Mouse (Mus musculus) intestine, embryonic 14.5 days (tissue): ENCODE results near the gene Mtor. TPM values are rescaled to one million over a fixed set of nuclear protein-coding genes. Genes with fewer than 3 reads are reported as not detected.

Source experiments
- ATAC-seq: fragments of 200-750 bp; cut with Nextera tagmentation; replicated peaks from 2 replicates; pipeline ENCODE4 v1.8.0; 2017; ENCODE audit warnings: low read depth, moderate number of reproducible peaks, moderate TSS enrichment, moderate library complexity; ENCODE audit not compliant: low FRiP score, low TSS enrichment
- DNase-seq: peaks from one replicate; pipeline ENCODE4 v3.0.0-alpha.2; 2018; ENCODE audit warnings: low spot score
- H3K27ac ChIP-seq: fragments of 300-500 bp; sonication (generic); 2 replicates; pipeline ENCODE4 v1.5.1; 2014; ENCODE audit warnings: low read depth, mild to moderate bottlenecking, control low read depth
- H3K27me3 ChIP-seq: fragments of 300-500 bp; sonication (generic); replicated peaks from 2 replicates; pipeline ENCODE4 v1.6.1; 2014; ENCODE audit warnings: low read length, control low read depth; ENCODE audit not compliant: control insufficient read depth, insufficient read depth
- H3K36me3 ChIP-seq: fragments of 300-500 bp; sonication (generic); 2 replicates; pipeline ENCODE4 v1.6.1; 2014; ENCODE audit warnings: low read length, control low read depth; ENCODE audit not compliant: control insufficient read depth, insufficient read depth
- H3K4me1 ChIP-seq: fragments of 300-500 bp; sonication (generic); replicated peaks from 2 replicates; pipeline ENCODE4 v1.6.1; 2014; ENCODE audit warnings: low read length, control low read depth, mixed read lengths; ENCODE audit not compliant: control insufficient read depth, insufficient read depth
- H3K4me2 ChIP-seq: fragments of 300-500 bp; sonication (generic); 2 replicates; pipeline ENCODE4 v1.6.1; 2014; ENCODE audit warnings: low read length
- H3K4me3 ChIP-seq: fragments of 300-500 bp; sonication (generic); 2 replicates; pipeline ENCODE4 v1.5.1; 2014; ENCODE audit warnings: low read depth, low read length, control low read depth, mixed read lengths
- H3K9ac ChIP-seq: fragments of 300-500 bp; sonication (generic); 2 replicates; pipeline ENCODE4 v1.6.1; 2014; ENCODE audit warnings: mild to moderate bottlenecking, low read length
- H3K9me3 ChIP-seq: fragments of 300-500 bp; sonication (generic); 2 replicates; pipeline ENCODE4 v1.6.1; 2016; ENCODE audit warnings: low read length, control low read depth; ENCODE audit not compliant: control insufficient read depth
- WGBS: fragments of 180-500 bp; shearing (Covaris S2); extraction: QIAGEN DNeasy Blood & Tissue Kit; methylation state at CpG from one replicate; pipeline ENCODE4 v1.1.7; 2014; 5-methylcytosine and 5-hydroxymethylcytosine counted together
- polyA plus RNA-seq: library from polyadenylated mRNA; unstranded; fragments of >200 nt; fragmentation: Nextera tagmentation; extraction: Ambion mirVana; gene quantifications from 2 replicates; pipeline ENCODE4 v1.2.1, GENCODE M21; 2014

Mtor gene
- polyA plus RNA-seq, 1 experiment from 2014 or later, result 20.8 TPM

DNA sequence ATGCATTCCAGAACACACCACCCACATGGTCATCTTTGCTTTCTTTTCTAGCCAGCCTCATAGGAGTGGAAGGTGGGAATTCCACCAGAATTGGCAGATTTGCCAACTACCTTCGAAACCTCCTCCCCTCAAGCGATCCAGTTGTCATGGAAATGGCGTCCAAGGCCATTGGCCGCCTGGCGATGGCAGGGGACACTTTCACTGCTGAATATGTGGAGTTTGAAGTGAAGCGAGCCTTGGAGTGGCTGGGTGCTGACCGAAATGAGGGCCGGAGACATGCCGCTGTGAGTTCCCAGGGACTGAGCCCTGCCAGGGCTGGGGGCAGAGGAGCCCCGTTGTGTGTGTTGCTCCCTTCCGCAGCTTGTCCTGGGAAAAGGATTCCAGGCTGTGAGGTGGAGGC is 5.3 kb downstream of the Mtor start:
- no peak overlapping the region for H3K27ac ChIP-seq
- no peak for DNase-seq
- H3K4me2 ChIP-seq, result no peak overlapping the region
- H3K36me3 ChIP-seq, result peaks cover 67% of the 10 kb centered on the region
- H3K4me3 ChIP-seq, result no peak overlapping the region
- WGBS, result 90% methylated on average over 11 of the region's 11 CpGs
- no peak overlapping the region for H3K9ac ChIP-seq
- H3K4me1 ChIP-seq, result peaks cover 7% of the 10 kb centered on the region
- ATAC-seq, result no peak
- H3K9me3 ChIP-seq, result no peaks in the 10 kb centered on the region
- H3K27me3 ChIP-seq, result no peaks in the 10 kb centered on the region

DNA sequence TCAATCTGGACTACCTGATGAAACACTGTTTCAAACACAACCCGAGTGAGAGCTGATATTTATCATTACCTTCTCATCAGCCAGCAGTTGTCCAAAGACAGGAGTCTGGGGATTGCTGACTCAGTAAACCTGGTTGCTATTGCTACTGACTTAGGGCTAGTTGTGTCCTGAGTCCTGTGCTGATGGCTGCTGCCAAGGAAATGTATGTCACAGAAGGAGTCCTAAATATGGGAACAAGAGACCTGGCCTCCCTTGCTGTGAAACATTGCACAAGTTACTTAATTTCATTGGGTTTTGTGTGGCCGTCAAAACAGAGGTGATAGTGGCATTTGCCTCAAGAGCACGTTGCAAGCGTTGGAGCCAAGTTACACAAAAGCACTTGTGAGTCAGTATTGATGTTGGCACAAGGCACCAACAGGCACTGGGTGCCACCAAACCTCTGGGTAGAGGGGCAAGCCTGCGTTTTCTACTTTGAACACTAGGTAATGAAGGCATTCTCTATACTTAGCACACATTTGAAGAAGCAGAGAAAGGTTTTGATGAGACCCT is 7.1 kb downstream of the Mtor start:
- DNase-seq (no peak), ATAC-seq (no peak)
- peaks cover 83% of the 10 kb centered on the region for H3K36me3 ChIP-seq
- H3K9ac ChIP-seq, result no peak overlapping the region
- no peak overlapping the region for H3K27ac ChIP-seq
- H3K4me2 ChIP-seq, result no peak overlapping the region
- H3K27me3 ChIP-seq, result no peaks in the 10 kb centered on the region
- no peak overlapping the region for H3K4me3 ChIP-seq
- 91% methylated on average over 5 of the region's 5 CpGs for WGBS
- H3K4me1 ChIP-seq, result no peaks in the 10 kb centered on the region
- no peaks in the 10 kb centered on the region for H3K9me3 ChIP-seq

DNA sequence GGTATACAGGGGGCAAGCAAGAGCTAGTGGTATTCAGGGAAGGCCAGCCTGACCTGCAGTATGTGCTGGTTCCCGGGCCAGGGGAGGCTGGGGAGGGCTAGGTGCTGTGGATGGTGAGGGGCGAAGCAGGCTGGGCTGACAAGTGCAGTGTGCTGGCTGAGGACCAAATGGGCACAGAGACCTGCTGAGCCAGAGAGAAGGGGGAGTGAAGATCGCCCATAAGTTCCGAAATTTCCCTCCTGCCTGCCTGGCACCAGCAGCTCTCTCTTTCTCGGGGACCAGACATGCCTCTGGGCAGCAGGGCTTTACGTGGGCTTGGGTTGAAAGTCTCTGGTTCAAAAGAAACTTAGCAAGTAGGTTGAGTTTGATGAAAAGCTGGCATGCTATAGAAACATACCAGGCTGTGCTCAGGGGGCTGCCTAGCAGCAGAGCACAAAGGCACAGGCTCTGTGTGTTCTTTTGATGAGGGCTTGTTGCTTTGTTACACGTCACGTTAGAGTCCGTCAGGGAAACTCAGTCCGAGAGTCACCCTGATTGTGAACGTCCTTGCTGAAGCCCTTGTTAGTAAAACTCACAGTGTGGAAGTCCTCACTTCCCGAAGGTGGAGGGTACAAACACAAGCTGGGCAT is 12.4 kb downstream of the Mtor start:
- no peaks in the 10 kb centered on the region for H3K4me1 ChIP-seq
- H3K4me3 ChIP-seq, result no peak overlapping the region
- ATAC-seq, result no peak
- H3K9me3 ChIP-seq, result no peaks in the 10 kb centered on the region
- no peak overlapping the region for H3K27ac ChIP-seq
- peaks cover 97% of the 10 kb centered on the region for H3K36me3 ChIP-seq
- DNase-seq, result no peak
- H3K27me3 ChIP-seq, result no peaks in the 10 kb centered on the region
- no peak overlapping the region for H3K9ac ChIP-seq
- WGBS, result 93% methylated on average over 12 of the region's 12 CpGs
- H3K4me2 ChIP-seq, result no peak overlapping the region

DNA sequence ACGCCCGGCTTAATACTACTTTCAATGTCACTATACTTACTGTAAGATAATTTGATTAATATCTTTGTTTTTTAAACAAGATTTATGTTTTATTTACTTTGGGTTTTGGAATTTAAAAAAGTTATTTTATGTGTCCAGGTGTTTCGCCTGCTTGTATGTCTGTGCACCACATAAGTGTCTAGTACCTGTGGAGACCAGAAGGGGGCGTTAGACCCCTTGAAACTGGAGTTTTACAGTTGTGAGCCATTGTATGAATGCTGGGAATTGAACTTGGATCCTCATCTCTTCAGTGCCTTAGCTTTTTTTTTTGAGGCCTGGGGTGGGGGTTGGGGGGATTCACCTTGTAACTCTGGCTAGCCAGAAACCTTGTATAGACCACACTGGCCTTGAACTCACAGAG is 13.4 kb downstream of the Mtor start:
- Histone ChIP-seq H3K27me3 (no peaks in the 10 kb centered on the region), H3K27ac (no peak overlapping the region), H3K4me3 (no peak overlapping the region), H3K4me2 (no peak overlapping the region), H3K36me3 (peaks cover 97% of the 10 kb centered on the region), H3K9me3 (no peaks in the 10 kb centered on the region), H3K4me1 (no peaks in the 10 kb centered on the region), H3K9ac (no peak overlapping the region)
- ATAC-seq (no peak), DNase-seq (no peak)
- 81% methylated on average over 4 of the region's 4 CpGs for WGBS

DNA sequence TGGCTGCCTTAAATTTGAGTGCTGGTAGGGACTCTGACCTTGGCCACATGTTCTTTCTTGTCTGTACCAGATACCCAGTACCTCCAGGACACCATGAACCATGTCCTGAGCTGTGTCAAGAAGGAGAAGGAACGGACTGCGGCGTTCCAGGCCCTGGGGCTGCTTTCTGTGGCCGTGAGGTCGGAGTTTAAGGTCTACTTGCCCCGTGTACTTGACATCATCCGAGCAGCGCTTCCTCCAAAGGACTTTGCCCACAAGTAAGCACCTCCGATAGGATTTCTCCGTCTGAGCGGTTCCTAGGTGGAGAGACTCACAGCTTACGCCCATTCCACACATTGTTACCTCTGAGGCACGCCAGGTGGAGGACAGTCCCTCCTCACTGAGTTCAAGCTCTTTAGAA is 14.3 kb downstream of the Mtor start:
- DNase-seq (no peak), ATAC-seq (no peak)
- no peak overlapping the region for H3K9ac ChIP-seq
- 93% methylated on average over 13 of the region's 13 CpGs for WGBS
- no peaks in the 10 kb centered on the region for H3K9me3 ChIP-seq
- H3K27me3 ChIP-seq, result no peaks in the 10 kb centered on the region
- H3K4me1 ChIP-seq, result no peaks in the 10 kb centered on the region
- H3K4me2 ChIP-seq, result no peak overlapping the region
- peaks cover 97% of the 10 kb centered on the region for H3K36me3 ChIP-seq
- H3K27ac ChIP-seq, result no peak overlapping the region
- H3K4me3 ChIP-seq, result no peak overlapping the region

DNA sequence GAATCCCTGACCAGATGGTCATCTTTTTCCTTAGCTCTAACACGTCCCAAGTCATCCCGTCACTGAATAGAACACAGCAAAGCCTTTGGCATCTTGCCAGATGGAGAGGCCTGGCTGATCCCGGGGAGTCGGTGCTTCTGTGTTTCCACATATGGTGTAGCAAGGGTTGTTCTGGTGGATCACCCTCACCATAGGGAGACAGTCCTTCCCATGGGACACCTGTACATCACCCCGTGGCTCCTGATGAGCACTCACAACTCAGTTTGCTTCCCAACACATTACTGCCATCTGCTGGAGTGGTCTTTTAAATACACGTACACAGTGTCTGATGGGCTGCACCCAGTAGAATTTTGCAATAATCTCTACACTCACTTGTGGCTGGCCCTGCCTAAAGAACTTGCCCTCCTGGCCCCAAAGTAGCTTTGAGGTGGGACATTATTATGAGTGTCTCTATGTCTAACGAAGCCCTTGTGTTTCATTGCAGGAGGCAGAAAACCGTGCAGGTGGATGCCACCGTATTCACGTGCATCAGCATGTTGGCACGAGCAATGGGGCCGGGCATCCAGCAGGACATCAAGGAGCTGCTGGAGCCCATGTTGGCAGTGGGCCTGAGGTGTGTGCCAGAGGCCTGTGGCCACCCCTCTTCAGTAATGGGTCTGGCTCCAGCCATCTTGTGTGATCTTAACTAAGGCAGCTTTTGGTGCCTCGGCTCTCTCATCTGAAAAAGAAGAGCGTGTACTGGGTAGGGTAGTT is 15.0 kb downstream of the Mtor start:
- Histone ChIP-seq H3K4me3 (no peak overlapping the region), H3K27ac (no peak overlapping the region), H3K4me2 (no peak overlapping the region), H3K9ac (no peak overlapping the region), H3K27me3 (no peaks in the 10 kb centered on the region), H3K36me3 (peaks cover 97% of the 10 kb centered on the region), H3K4me1 (no peaks in the 10 kb centered on the region), H3K9me3 (no peaks in the 10 kb centered on the region)
- ATAC-seq (no peak), DNase-seq (peak; percentile 66)
- 73% methylated on average over 14 of the region's 14 CpGs for WGBS

DNA sequence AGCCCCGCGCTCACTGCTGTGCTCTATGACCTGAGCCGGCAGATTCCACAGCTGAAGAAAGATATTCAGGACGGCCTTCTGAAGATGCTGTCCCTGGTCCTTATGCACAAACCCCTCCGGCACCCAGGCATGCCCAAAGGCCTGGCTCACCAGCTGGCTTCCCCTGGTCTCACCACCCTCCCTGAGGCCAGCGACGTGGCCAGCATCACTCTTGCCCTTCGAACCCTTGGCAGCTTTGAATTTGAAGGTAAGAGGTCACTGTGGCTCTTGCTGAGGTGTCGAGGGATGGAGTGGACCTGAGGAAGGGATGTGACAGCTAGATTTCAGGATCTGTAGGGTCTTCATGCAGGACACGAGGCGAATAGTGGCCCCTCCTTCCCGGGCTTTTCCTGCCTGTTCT is 15.9 kb downstream of the Mtor start:
- WGBS, result 81% methylated on average over 12 of the region's 12 CpGs
- no peaks in the 10 kb centered on the region for H3K4me1 ChIP-seq
- H3K9me3 ChIP-seq, result no peaks in the 10 kb centered on the region
- no peak for DNase-seq
- H3K4me2 ChIP-seq, result no peak overlapping the region
- no peak for ATAC-seq
- no peak overlapping the region for H3K27ac ChIP-seq
- peaks cover 97% of the 10 kb centered on the region for H3K36me3 ChIP-seq
- no peak overlapping the region for H3K4me3 ChIP-seq
- no peak overlapping the region for H3K9ac ChIP-seq
- no peaks in the 10 kb centered on the region for H3K27me3 ChIP-seq

DNA sequence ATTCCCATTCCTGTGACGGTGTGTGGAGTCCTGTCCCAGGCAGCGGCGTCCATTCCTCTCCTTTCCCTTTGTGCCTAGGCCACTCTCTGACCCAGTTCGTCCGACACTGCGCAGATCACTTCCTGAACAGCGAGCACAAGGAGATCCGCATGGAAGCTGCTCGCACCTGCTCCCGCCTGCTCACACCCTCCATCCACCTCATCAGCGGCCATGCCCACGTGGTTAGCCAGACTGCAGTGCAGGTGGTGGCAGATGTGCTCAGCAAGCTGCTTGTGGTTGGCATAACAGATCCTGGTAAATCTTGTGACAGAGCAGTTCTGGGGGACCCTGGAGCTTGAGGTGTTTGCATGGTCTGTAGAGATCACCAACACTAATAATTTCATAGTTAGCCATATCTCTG is 16.5 kb downstream of the Mtor start:
- Histone ChIP-seq H3K4me1 (no peaks in the 10 kb centered on the region), H3K4me3 (no peak overlapping the region), H3K36me3 (peaks cover 97% of the 10 kb centered on the region), H3K9me3 (no peaks in the 10 kb centered on the region), H3K27ac (no peak overlapping the region), H3K9ac (no peak overlapping the region), H3K4me2 (no peak overlapping the region), H3K27me3 (no peaks in the 10 kb centered on the region)
- no peak for ATAC-seq
- WGBS, result 96% methylated on average over 12 of the region's 12 CpGs
- no peak for DNase-seq
